Mouse (Mus musculus): Measurements from ENCODE around the gene Lsg1.

The Lsg1 gene

DNA sequence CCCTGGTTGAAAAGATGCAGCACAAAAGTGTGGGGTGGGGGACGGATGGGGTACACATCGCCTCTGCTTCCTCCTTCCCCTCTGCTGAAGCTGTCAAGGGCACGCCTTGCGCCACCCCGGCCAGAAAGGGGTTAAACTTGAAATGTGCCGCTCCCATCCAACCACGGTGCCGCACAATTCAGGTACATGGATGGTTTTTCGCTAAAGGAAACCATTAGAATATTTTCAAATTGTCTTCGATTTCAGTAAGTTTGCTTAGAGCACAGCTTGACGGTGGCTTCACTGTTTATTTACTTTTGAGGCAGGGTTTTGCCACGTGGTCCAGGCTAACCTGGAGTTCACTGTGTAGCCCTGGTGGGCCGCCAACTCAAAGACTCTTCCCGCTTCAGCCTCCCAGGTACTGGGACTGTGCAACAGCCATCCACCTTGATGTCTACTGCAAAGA lies 36.6 kb downstream of the Lsg1 start, which contains the start of gene Tmem44:
Gene Tmem44 (minus strand): TSS at position 95 of the 445 bp plus-strand sequence.
- DNase-seq (ENCODE audit: low spot score), result no peak

DNA sequence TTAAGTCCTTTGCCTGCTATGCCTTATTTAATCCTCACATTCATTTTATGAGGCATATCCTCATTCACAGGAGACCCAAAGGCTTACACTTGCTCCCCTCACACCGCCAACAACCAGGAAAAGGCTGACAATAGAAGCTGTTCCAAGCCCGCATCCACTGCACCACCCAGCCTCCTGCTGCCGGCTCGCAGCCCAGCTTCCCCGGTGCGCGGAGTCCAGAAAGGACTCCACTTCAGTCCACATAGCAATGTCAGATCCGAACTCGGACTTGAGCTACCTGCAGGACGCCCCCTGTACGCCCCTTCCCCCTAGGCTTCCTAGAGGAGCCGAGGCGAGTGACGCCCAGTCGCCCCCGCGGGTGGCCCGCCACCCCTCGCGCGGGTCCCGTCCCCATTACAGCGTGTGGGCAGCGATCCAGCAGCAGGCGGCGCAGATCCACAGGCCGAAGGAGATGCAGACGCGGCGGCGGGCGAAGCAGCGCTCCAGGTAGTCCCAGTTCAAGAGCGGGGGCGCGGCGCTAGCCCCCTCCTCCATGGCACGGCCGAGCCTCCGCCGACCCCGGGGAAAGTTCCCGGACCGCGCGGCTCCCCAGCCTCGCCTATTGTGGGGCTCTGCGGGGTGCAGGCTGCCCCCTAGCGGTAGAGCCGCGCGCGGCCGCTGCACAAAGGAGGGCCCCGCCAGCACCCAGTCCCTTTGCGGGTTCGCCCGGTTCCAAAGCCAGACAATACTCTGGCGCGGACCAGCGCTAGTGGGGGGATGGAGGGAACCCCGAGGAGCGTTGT lies 37.2 kb downstream of the Lsg1 start:
- peak; percentile 73 for DNase-seq (ENCODE audit: low spot score)

DNA sequence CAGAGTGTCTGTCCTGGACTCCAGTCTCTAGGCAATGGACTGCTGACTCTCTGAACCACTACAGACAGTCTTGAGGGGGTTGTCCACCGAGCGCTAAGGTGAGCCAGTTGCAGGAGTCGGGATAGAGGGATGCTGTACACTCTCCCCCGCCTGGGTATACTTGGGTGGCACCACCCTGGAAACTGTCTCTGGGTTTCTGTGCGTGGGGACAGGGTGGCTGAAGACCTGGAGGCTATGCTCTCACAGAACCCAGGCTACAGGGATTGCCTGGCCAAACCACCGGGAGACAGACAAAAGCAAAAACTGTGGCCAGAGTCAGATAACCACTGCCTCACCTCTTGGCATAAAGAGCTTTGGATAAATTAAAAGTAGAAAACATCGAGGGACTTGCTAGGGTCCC lies 37.9 kb downstream of the Lsg1 start:
- DNase-seq (ENCODE audit: low spot score), result no peak

DNA sequence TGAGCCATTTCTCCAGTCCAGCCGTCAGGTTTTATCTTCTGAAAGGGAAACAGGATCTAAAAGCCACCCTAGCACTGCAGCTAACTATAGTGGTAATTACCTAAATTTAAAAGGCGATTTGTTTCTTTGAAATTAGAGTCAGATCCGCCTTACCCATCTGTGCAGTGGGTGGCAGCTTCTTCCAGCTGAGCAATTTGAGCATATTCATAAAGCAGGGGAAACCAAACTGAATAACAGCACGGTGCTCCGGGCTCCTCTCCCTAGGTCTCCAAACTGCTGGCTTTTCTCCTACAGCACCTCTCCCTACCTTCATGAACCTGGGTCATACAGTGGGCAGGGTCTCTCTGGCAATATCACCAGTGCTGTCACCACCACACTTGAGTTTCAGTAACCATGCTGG lies 39.1 kb downstream of the Lsg1 start:
- no peak for DNase-seq (ENCODE audit: low spot score)

DNA sequence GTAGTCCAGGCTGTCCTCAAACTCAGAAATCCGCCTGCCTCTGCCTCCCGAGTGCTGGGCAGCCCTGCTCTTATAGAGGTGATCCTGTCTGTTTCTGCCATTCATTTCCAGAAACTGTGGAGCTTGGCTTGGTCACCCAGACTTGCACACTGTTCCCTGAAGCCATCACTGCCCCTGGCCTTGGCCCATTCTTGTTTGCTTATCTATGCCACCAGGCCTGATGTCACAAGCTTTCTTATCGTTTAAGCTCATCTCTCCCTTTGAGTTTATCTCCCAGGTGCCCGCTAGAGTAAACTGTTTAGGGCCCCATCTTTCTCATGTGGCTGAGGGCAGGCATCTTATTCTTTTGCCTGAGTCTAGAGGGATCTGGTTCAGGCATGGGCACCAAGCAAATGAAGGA lies 42.7 kb downstream of the Lsg1 start:
- no peak for DNase-seq (ENCODE audit: low spot score)

DNA sequence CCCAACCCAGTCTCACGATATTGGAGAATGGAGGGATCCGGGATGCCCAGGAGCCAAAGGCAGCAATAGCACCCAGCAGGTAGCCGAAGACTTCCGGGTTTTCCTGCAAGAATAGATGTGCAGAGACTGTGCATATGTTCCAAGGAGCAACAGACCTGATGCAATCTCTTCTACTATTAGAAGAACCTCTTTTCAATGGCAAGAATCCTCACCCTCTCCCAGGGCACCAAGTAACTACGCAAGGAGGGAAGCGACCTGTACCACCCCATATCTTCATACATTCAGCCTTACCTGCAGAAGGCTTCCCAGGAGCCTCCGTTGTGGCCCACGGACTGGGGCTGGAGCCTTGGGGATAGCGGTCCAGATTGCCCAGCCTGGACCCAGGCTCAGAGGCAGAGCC lies 44.0 kb downstream of the Lsg1 start:
- no peak for DNase-seq (ENCODE audit: low spot score)

DNA sequence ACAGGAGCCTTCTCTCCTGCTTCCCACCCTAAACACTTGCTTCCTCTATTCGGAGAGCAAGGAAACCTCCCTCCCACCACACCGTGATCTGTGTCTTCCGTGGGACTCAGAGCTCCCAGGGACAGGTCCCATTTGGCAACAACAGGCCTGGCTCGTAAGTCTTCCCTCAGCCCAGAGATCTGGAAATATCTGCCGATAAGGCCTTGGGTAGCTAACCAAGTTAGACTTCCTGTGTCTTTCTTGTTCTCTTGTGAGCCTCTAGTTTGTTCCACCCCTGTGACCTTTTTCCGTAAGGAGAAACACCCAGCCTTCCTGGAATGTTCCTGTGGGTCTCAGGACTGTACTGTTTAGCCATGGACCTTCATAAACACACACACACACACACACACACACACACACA lies 44.6 kb downstream of the Lsg1 start:
- no peak for DNase-seq (ENCODE audit: low spot score)

DNA sequence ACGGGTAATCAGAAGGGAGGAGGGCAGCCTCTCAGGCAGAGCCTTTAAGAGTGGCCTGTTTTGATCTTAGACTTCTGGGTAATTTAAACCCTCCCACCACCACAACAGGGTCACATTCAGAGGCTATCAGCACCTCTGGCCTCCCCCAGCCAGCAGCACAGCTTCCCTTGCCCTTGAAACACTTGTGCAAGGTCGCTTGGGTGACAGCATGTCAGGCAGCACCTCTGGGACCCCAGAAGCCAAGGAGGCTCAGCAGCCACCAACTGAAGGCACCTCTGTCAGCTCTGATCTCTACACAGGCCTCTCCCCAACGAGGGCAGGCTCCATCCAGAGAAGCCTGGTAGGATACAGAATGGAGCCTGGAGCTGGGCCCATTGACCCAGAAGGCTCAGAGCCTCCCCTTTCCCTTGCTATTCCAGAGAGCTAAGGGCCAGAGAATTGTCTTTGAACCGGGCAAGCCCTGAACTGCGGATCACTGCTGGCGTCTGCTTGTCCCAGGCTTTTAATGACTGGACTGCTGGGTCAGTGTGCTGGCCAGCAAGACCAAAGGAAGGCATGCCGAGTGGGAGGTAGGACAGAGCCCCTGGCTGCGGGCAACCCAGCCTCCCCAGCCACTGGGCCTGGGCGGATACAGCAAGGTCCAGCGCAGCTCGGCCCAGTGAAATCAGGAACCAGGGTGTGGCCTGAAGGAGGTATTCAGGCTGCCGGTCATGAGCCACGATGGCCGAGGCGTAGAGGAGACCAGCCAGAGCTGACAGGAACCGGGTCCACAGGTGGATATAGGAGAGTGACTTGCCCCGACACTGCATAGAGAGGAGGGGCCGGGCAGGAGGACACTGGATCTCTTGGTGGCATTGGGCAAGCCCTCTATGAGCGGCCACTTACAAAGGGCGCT lies 47.0 kb downstream of the Lsg1 start:
- no peak for DNase-seq (ENCODE audit: low spot score)

DNA sequence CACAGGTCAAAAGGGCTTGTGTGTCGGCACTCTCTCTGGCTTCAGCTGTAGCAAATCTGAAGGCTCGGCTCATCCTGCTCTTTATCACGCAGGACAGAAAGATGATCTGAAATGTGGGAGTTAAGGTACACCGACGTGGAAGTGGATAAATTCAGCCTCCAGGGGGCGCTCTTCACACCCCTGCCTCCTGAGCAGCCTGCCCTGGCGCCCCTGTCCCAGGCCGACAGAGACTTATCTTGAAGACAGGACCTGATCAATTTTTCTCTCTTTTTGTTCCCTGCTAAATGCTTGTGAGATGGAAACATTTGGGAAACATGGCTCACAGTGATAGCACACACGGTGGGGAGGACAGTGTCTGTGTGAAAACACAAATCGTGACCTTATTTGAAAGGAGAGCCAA lies 48.0 kb downstream of the Lsg1 start:
- DNase-seq (ENCODE audit: low spot score), result no peak

DNA sequence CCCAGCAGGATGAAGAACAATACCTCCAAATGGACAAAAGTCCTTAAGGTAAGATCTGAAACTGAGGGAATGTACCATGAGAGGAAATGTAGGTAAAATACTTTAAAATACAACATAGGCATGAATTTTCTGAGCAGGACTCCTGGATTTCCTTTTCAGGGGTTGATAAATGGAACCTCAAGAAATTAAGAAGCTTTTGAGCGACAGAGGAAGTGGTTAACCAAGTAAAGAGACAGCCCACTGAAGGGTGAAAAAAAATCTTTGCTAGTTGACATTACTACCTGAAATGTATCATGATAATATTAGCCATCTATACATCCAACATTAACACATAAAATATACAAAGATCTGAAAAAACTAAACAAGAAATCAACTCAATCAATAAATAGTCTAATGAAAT lies 52.3 kb downstream of the Lsg1 start:
- DNase-seq (ENCODE audit: low spot score), result no peak

DNA sequence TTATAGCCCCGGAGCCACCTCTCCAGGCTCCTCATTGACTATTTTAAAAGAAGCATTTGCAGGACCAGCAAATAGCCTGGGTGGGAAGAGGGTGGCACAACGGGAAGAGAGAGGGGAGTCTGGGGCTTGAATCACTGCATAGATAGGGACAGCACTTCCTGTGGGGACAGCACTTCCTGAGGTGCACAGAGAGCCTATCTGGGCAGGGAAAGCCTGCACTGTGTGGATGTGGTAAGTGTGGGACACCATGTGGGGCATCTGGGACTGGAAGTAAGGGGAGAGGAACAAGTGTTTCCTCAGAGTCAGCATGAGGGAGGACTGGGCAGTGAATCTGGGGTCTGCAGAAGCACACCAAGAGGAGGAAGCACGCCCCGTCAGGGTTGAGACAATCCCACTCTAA lies 53.8 kb downstream of the Lsg1 start:
- no peak for DNase-seq (ENCODE audit: low spot score)

DNA sequence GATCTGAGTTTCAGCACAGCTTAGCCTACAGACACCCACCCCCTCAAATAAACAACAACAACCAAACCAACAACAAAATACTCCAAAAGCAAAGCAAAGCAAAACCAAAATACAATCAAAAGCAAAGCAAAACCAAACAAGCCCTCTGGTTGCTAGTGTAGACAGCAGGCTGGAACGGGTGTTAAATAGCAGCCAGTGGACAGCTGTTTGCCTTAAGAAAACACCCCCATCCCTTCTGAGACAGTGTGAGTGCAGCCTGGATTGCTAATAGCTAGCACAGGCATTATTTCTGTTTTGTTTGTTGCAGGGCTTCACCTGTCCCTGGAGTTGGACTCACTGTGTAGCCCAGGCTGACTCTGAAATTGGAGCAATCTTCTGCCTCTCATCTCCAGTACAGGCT lies 54.5 kb downstream of the Lsg1 start:
- DNase-seq (ENCODE audit: low spot score), result no peak

DNA sequence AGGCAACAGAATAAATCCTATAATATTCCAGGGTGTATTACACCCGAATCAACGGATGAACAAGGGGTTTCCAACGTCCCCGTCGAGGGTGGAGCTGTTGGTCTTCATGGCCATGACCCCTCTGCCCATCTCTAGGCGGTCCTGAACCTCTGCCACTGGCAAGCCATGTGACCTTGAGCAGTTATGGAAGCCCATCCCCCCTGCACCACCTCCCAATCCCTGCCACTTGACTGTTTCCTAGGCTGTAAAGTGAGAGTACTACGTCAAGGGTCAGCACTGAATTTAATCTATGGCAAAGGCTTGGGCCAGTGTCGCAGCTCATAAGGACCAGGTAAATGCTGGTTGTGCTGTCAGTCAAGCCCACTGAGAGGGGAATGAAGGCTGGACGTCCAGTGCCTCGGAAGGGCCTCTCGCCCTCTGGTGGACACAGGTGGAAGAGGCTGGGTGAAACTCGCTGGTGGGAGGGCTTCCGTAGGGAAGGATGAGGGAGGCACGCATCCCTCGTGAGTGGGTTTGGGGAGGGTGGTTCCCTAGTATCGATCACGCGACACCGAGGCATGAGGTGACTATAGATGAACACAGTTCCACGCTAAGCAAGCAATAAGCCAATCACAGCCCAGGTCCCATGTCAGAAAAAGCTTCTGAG lies 55.5 kb downstream of the Lsg1 start:
- no peak for DNase-seq (ENCODE audit: low spot score)

DNA sequence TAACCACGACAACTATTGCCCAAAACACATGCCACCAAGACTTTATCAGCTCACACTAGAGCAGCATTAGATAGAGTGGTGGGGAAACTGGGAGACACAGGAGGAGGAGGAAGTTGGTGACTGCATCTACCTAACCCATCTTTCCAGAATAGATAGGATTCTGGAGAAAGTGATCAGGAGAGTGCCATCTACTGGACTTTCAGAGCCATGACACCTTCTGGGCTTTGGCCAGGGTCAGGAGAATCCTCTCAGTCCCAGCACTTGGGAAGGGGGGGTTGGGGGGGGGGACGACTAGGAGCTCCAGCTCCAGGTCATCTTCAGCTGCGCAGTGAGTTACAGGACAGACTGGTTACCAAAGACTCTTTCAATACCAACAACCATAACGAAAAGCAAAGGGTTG lies 56.6 kb downstream of the Lsg1 start:
- DNase-seq (ENCODE audit: low spot score), result no peak

DNA sequence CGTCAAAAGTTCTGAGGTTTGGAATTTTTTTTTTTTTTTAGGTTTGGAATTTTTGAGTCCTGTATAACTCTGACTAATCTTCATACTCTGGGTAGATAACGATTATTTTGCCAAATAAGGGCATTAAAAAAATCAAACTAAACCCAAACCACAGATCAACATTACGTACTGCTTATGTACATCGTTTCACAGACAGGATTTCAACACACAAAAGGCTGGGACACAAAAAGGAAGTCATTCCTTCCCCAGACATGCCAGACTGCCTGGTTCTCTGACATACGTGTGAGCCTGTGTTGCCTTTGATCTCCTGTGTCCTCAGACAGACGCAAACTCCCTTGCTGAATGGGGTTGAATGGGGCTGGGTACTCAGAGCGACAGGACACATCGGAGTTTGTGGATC lies 59.0 kb downstream of the Lsg1 start:
- no peak for DNase-seq (ENCODE audit: low spot score)

DNA sequence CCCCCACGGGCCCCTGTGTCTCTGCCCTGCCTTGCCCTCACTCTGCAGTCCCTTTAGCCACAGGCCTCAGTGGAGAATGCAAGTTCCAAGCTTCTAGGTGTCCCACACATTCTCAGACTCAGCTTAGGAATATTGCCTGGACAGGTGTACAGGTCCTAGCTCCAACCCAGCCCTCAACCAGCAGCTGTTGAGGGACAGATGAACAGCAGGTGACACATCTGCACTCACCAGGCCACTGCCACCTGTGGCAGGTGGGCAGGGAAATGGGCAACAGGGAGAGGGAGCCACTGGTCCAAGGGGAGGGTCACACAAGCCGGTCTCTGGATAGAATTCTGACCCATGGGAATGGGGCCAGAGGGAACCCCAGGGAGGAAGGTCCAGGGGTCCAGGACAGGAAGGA lies 59.5 kb downstream of the Lsg1 start:
- DNase-seq (ENCODE audit: low spot score), result no peak

DNA sequence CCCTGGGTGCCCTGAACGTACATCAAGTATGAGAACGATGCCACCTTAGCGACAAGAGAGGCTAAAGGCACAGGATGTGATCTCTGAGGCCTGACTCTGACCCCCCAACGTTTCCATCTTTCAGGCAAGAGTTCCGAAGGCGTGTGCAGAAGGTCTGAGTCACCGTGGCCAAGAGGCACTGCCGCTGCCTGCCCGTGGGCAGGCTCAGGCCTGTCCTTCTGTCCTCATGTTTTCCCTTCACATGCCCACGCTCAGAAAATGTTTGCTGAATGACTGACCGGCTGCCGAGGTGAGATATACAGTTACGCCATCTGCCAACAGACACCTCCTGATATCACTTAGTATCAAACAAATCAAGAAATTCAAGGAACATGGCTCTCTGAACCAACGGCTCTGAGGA lies 61.6 kb downstream of the Lsg1 start:
- no peak for DNase-seq (ENCODE audit: low spot score)

DNA sequence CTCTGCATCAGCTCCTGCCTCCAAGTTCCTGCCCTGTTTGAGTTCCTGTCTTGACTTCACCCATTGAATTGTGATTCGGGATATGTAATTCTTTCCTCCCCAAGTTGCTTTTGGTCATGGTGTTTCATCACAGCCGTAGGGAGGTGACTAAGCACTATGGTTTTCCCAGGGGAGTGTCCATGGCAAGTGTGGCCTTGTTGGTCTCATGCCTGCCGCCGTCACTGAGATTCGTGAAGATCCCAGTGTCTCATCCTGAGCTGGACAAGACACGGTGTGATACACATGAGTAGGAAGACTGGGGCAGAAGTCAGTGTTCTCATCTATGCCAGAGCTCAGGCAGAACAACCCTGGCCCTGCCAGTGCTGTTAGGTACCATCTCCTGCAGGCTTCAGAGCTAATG lies 62.9 kb downstream of the Lsg1 start:
- no peak for DNase-seq (ENCODE audit: low spot score)

DNA sequence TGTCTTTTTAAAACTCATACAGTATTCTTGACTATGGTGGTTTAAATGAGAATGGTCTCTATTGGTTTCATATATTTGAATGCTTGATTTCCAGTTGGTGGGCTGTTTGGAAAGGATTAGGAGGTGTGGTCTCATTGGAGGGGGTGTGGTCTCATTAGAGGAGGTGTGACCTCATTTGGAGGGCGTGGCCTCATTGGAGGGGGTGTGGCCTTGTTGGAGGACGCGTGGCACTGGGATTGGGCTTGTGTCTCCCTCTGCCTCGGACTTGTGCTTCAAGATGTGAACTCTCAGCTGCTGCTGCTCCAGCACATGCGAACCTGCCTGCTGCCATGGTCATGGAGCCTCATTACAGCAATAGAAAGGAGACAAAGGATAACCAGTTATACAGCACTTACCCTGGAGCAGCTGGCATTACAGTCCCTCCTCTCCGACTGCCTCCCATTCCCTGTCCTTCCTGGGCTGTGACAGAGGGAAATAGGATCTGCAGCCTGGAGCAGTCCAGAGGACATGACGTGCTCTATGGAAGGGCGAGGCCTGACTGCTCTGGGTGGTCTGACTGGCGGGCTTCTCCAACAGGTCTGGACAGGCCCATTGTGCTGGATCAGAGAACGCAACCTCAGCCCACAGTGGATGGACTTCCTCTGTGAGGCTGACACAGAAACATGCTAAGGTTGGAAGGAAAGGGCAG lies 65.0 kb downstream of the Lsg1 start:
- no peak for DNase-seq (ENCODE audit: low spot score)

DNA sequence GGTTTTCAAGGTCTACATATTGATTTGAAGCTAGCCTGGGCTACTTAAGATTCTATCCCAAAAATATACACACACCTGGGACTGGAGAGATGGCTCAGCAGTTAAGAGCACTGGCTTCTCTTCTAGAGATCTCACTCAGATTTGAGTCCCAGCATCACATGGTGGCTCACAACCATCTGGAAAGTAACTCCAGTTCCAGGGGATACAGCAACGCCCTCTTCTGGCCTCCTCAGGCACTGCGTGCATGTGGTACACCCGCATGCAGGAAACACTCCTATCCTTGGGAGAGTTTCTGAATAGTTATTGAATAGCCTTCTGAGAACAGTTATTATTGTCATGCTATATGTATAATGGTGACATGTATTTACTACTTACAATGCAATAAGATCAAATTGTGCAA lies 66.2 kb downstream of the Lsg1 start:
- no peak for DNase-seq (ENCODE audit: low spot score)

DNA sequence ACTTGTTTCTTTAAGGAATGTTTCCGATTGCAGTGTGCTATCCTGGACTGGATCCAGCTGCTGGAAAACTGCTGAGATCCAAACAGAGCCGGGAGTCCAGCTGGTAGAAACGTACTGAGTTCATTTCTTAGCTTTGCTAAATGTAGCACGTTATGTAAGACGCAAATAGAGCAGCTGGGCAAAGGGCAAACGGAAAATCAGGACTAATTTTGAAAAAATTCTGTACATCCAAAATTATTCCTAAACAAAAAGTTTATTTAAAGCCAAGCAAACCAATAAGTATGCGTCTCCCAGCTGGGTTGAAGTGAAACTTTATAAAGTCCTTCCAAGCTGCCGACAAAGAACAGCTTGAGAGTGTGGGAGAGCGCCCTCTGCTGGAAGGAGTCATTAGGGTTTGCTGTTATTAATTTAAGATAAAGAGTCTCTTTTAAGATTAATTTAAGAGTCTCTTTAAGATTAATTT lies 67.0 kb downstream of the Lsg1 start:
- peak; percentile 56 for DNase-seq (ENCODE audit: low spot score)

DNA sequence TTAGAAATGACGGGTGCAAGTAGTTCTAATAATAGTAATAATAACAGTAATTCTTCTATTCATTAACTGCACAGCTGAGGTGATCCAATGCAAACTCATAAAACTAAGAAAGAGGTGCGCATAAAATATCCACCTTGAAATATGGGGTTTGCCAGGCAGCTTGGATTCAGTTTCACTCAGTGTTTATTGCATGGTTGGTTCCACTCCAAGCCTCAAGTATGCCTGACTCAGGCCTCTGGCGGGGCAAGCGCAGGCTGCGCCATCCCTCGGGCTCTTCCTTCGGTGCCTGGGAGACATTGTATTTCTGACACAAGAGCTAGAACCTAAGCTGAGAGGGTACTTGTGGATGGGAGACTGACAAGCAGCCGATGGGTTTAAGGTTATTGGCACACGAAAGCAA lies 68.8 kb downstream of the Lsg1 start:
- DNase-seq (ENCODE audit: low spot score), result no peak

All from testis, postnatal 14 days (tissue).